ENCODE assay signal across 14 mouse cellular contexts in the genomic region with DNA sequence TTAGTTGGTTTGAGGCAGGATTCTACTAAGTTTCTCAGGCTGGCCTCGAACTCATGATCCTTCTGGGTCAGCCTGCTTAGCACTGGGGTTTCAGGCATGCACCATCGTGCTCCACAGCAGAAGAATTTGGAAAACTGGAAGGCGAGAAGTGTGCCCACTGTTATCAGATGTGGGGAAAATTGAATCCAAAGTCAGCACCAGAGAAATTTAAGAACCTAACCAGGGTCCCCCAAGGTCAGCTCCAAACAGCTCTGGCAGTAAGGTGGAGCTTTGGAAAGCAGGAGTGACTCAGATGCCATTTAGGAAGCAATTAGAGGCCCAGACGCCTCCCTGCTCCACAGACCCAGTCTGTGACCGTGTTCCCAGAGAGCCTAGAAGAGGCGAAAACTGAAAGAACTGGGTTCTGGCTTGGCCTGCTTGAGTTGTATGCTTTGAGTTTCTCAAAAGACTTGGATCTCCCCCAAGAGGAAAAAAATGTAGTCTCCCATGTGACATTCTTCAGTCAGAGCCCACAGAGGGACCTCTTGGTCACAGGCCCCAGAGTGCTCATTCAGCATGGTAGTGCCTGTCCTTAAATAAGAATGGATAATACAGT. TPM values are rescaled to one million over a fixed set of nuclear protein-coding genes. Genes with fewer than 3 reads are reported as not detected.
DNase-seq lines count a peak whose midpoint lies in the region; ATAC-seq and TF ChIP-seq lines count a peak whose summit lies in the region.
"Had no signal": no experiment of that assay in that cellular context is flagged by ENCODE, and none has a peak within 500 bp of the region (broad histone marks: within the 10 kb centered on the region; RNA-seq: fewer than 3 reads in every experiment).

No protein-coding gene starts in this region.

- H3K36me3 ChIP-seq in thymus, adult 2 months (ENCODE audit: control insufficient read depth, insufficient read depth, low read length), result no peaks in the 10 kb centered on the region
- H3K36me3 ChIP-seq in lung, embryonic 16.5 days (ENCODE audit: control insufficient read depth, insufficient read depth, low read length), result no peaks in the 10 kb centered on the region
- H3K36me3 ChIP-seq: neural tube, embryonic 12.5 days had no signal

- no peaks in the 10 kb centered on the region for H3K9me3 ChIP-seq in lung, embryonic 16.5 days (ENCODE audit: control insufficient read depth, low read length)
- H3K9me3 ChIP-seq: neural tube, embryonic 12.5 days had no signal

- no peak for TF ChIP-seq POLR2A in thymus, adult 2 months (IDR thresholded peaks at IDR 0.05; ENCODE audit: control insufficient read depth, extremely low read depth, insufficient read depth, low read length, poor library complexity)

- H3K4me1 ChIP-seq in thymus, adult 2 months (replicated peaks; ENCODE audit: control insufficient read depth, insufficient read depth, low read length), result no peaks in the 10 kb centered on the region
- H3K4me1 ChIP-seq in lung, embryonic 16.5 days (replicated peaks; ENCODE audit: control insufficient read depth, insufficient read depth, low read length), result peaks cover 17% of the 10 kb centered on the region
- H3K4me1 ChIP-seq: neural tube, embryonic 12.5 days had no signal

- peak; percentile 60 for ATAC-seq in lung, embryonic 16.5 days (ENCODE audit: low read depth)
- ATAC-seq: forebrain, postnatal 0 days had no signal

- 90% methylated on average over 6 of the region's 6 CpGs for WGBS in thymus, adult 2 months
- WGBS in lung, embryonic 16.5 days, result 67% methylated on average over 6 of the region's 6 CpGs

- DNase-seq in adrenal gland, postnatal 36 days, result peak; percentile 21 to 29
- no peak for DNase-seq in adrenal gland, adult 8-10 months
- no peak for DNase-seq in thymus, adult 2 months
- DNase-seq in thymus, postnatal 4 days, result no peak
- no peak for DNase-seq in ovary, postnatal 14 days (ENCODE audit: low spot score)
- no peak for DNase-seq in right cerebral cortex, postnatal 14 days
- DNase-seq in gastrocnemius, adult 8-10 months (ENCODE audit: low spot score in 2 of 2), result no peak
- DNase-seq: cerebellum, adult 9-11 months; forebrain, postnatal 0 days; retina, postnatal 1 day; thymus, postnatal 25 days had no signal

- TF ChIP-seq CTCF in thymus, adult 2 months (IDR thresholded peaks at IDR 0.05; ENCODE audit: borderline replicate concordance, control insufficient read depth, extremely low read depth, insufficient read depth, low read length, poor library complexity), result no peak

- H3K27me3 ChIP-seq in thymus, adult 2 months (ENCODE audit: control insufficient read depth, insufficient read depth, low read length), result no peaks in the 10 kb centered on the region
- H3K27me3 ChIP-seq in lung, embryonic 16.5 days (ENCODE audit: control insufficient read depth, insufficient read depth, low read depth, low read length), result no peaks in the 10 kb centered on the region
- H3K27me3 ChIP-seq: neural tube, embryonic 12.5 days had no signal

- 0 out of 2 replicates have a peak overlapping the region, but pooled peaks have one; percentile 19 for H3K27ac ChIP-seq in thymus, adult 2 months (ENCODE audit: control insufficient read depth, insufficient read depth, low read length)
- H3K27ac ChIP-seq in lung, embryonic 16.5 days (ENCODE audit: low read length), result peak overlapping the region; percentile 77
- H3K27ac ChIP-seq: left cerebral cortex, adult 2 months; neural tube, embryonic 12.5 days had no signal

- H3K4me3 ChIP-seq in thymus, adult 2 months (ENCODE audit: control insufficient read depth, insufficient read depth, low read length), result no peak overlapping the region
- H3K4me3 ChIP-seq in lung, embryonic 16.5 days (ENCODE audit: low read length), result no peak overlapping the region
- H3K4me3 ChIP-seq: left cerebral cortex, adult 2 months; neural tube, embryonic 12.5 days had no signal

- H3K4me2 ChIP-seq in lung, embryonic 16.5 days (ENCODE audit: low read depth, low read length), result no peak overlapping the region
- H3K4me2 ChIP-seq: neural tube, embryonic 12.5 days had no signal

- H3K9ac ChIP-seq in lung, embryonic 16.5 days (ENCODE audit: low read length), result no peak overlapping the region
- H3K9ac ChIP-seq: forebrain, postnatal 0 days; neural tube, embryonic 12.5 days had no signal

RNA-seq across cellular contexts. Expression of a gene that starts 59.8 kb away (rescaled TPM):
- 10 to 100 TPM; 22.9 to 24.7 TPM for total RNA-seq in adrenal gland, postnatal 36 days (2021)
- 10 to 100 TPM; 23.1 to 29.5 (median 26.1) TPM for total RNA-seq in adrenal gland, adult 8-10 months (2022)
- polyA plus RNA-seq in thymus, adult 2 months (2012; rRNA removed), result 21.4 and 24.1 TPM in 2 replicates
- polyA plus RNA-seq in lung, embryonic 16.5 days (2015; fragmentation: Nextera tagmentation; extraction: Ambion mirVana), result 86.2 and 91.1 TPM in 2 replicates
- total RNA-seq in gastrocnemius, adult 8-10 months (2022), result 10 to 100 TPM; 10.1 to 14.5 (median 12.7) TPM

Comparison
In these comparisons a context has a peak if more than half of its experiments do, and no peak if none do; other contexts are left out.
1. DNase-seq: peak in adrenal gland, postnatal 36 days (2 of 2); none in adrenal gland, adult 8-10 months (single experiment), thymus, adult 2 months (single experiment), thymus, postnatal 4 days (single experiment), ovary, postnatal 14 days (single experiment), right cerebral cortex, postnatal 14 days (single experiment) and gastrocnemius, adult 8-10 months (0 of 2).